Mouse (Mus musculus): ENCODE measurements around the gene Gnai2.

GRCm38 (mm10) chr9:107674609-107675429, 39.7 kb upstream of the Gnai2 start:
- TF ChIP-seq CTCF (IDR thresholded peaks at IDR 0.05; ENCODE audit: low read depth) = no peak
- TF ChIP-seq EP300 (IDR thresholded peaks at IDR 0.05; ENCODE audit: low read depth) = peak; percentile 92
